Mouse (Mus musculus) spleen, postnatal 36 days (tissue): ENCODE results near the gene Kif5a.
"Not testable (repeated sequence)": the region's sequence is repeated elsewhere in the genome, so short reads cannot be mapped to it uniquely, and the experiment has no call there.

Experiments
- DNase-seq, 2 experiments: peaks; one replicate each; pipeline ENCODE4 v3.0.0; 2022; ENCODE audit warnings: low spot score in 2 of 2, mixed read lengths in 1 of 2

Kif5a gene

DNA sequence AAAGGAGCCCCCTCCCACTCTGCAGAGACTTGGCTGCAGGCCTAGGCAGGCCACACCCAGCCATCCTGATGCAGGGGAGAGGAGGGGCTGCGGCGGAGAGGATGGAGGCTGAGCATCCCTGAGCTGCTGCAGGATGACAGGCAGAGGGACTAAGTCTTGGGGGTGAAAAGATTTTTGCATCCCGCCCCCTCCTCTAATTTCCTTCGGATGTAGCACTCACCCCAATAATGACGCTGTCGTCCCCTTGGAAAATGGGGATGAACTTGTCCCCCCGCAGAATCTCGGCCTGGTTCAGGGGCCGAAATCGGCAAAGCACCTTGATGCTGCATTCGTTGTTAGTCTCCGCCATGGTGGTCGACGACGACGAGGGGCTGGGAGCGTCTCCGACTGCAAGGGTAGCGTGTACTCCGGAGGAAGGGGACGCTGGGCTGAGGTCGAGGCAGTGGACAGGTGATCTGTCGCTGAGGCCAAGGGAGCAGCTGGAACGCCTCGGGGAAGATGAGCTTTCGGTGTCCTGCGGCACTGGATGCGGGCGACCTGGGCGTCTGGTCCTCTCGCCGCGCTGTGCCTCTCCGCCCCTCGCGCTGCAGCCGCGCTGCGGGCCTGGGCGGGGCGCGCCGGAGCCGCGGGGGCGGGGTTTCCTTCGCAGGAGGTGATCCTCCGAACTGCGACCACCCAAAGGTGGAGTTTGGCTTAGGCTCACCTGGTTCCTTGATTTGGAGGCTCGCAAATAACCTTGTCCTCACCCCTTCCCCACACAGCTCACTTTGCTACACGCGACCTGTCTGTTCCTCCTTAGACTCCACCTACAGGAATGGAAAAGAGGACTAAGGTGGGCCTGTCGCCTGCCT, at the start of gene Kif5a:
Kif5a (minus strand) TSS at position 801 of the 851 bp plus-strand sequence.
- no peak for DNase-seq

DNA sequence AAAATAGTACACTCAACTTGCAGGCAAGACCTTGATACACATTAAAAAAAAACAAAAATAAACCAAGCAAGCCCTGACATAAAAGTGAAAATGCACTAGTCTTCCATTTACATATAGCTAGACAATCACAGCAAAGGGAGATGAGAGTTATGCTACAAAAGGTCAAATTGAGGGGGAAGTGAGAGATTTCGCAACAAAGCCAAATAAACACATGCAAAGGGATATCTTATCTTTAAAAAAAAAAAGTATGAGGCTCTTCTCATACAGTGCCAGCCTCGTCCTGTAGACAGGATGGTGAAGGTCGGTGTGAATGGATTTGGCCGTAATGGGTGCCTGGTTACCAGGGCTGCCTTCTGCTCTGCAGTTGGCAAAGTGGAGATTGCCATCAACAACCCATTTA, 49.7 kb upstream of the Kif5a start:
- DNase-seq: no peak

DNA sequence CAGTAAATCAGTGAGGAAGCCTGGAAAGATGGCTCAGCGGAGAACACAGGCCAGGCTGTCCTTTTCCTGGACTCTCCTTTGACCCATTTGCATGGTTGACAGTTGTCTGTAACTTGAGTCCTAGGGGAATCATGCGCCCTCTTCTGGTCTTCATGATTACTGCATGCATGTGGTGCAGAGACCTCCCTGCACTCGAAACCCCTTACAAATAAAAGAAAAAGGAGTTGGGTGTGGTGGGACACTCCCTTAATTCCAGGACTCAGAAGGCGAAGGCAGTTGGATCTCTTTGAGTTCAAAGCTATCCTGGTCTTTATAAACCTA, 49.2 kb upstream of the Kif5a start:
- DNase-seq: peak; percentile 77 to 82

DNA sequence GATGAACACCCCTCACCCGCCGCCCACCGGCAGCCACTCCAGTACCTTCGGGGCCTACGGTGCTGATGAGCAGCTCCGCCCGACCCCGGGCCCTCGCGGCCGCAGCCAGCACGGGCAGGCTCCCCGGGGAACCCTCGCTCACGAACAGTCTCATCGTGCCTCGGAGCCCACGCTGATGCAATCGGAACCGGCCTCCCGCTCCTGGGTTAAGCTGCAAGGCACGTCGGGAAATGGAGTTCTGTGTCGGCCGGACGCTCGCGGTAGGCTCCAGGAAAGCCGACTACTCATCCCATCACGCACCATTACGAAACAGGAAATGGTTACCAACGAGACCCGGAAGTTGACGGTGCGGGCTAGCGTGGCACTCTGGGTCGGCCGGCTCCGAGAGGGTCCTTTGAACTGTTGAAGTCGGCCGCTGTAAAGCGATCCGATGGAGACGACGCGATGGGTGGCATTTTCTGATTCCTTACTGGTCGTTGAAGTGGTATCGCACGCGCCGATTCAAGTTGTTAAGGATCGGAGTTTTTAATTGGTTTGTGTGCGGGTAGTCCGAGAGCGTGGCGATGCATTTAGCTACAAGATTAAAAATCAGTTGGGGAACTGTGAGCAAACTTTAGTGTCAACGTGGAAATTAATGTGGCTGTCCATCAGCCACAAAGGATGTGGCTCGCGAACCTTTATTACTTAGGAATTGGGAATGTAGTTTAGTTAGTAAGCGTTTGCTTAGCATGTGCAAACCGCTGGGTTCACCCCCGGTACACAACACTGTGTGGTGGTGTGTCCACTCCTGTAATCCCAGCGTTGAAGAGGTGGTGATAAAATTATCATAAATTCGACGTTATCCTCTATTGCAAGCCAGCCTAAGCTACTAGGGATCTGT, 48.6 kb upstream of the Kif5a start, which contains the start of gene Mars:
Mars (minus strand) TSS at position 311 of the 880 bp plus-strand sequence.
- DNase-seq: peak; percentile 96 to 97

DNA sequence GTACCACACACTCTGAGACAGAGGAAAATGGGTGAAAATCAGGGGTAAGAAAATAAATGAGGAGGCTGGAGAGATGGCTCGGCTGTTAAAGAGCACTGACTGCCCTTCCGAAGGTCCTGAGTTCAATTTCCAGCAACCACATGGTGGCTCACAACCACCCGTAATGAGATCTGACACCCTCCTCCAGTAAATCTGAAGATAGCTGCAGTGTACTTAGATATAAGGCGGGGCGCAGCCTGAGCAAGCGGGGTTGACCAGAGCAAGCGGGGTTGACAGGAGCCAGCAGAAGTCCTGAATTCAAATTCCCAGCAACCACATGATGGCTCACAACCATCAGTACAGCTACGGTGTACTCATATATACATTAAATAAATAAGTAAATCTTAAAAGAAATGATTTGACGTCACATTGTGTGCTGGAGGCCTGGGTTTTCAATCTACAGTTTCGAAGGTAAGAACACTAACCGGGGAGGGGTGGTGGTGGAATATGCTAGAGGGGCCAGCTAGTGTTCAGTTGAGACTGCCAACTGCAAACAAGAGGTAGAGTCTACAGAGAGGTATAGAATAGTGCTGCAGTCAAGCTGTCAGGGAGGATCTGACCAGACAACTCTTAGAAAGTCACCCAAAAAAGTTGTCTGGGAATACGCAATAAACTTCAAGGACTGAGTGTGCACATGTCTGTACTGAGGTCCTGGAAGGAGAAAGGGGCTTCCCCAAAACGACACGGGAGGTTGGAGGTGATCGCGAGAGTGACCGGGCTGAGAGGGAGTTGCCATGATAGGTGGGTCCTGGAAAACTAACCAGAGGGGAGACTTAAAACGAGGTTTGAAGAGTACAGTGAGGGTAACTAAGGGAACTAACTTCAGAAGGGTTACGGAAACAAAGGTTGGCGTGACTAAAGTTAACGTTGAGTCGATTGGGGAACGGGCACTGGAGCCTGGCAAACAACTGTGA, 47.7 kb upstream of the Kif5a start:
- DNase-seq: no peak

DNA sequence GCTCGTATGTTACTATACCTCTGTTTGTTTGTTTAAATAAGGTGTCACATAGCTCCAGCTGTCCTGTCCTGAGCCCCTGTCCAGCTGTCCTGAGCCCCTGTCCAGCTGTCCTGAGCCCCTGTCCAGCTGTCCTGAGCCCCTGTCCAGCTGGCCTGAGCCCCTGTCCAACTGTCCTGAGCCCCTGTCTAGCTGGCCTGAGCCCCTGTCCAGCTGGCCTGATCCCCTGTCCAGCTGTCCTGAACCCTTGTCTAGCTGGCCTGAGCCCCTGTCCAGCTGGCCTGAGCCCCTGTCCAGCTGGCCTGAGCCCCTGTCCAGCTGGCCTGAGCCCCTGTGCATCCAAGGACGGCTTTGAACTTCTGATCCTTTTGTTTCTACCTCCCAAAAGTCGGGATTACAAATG, 46.0 kb upstream of the Kif5a start:
- not testable (repeated sequence) for DNase-seq

DNA sequence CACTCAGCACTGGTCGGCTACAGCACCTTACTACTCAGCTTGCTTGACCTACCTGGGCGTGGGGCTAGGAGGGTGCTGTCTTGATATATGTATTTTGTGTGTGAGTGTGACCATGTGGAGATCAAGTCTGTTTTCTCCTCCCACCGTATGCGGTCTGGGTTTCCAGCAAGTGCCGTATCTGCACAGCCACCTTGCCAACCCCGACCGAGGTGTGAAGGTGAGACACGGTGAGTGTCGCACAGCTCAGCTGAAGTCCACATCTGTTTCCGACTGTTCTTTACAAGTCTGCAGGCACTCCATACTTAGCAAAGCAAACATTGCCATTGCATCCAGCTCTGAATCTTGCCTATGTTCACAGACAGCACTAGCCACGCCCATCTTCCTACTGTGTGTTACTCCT, 40.0 kb upstream of the Kif5a start:
- no peak for DNase-seq

DNA sequence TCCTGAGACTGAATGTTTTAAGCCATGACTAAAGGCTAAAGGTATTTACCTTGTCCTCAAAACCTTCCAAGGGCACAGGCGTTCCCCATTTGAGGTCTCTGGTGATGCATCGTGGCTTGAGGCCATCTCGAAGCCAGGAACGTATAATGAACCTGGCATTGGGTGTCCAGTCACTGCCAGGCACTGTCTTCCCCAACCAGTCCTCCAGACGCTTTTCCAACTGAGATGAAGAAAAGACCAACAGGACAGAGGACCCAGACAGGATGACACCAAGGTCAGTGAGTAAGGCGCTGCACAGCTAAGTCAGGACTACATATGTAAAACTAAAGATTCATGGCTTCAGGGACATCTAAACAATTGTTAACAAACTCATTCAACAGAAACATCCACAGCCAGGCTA, 37.2 kb upstream of the Kif5a start:
- no peak for DNase-seq

DNA sequence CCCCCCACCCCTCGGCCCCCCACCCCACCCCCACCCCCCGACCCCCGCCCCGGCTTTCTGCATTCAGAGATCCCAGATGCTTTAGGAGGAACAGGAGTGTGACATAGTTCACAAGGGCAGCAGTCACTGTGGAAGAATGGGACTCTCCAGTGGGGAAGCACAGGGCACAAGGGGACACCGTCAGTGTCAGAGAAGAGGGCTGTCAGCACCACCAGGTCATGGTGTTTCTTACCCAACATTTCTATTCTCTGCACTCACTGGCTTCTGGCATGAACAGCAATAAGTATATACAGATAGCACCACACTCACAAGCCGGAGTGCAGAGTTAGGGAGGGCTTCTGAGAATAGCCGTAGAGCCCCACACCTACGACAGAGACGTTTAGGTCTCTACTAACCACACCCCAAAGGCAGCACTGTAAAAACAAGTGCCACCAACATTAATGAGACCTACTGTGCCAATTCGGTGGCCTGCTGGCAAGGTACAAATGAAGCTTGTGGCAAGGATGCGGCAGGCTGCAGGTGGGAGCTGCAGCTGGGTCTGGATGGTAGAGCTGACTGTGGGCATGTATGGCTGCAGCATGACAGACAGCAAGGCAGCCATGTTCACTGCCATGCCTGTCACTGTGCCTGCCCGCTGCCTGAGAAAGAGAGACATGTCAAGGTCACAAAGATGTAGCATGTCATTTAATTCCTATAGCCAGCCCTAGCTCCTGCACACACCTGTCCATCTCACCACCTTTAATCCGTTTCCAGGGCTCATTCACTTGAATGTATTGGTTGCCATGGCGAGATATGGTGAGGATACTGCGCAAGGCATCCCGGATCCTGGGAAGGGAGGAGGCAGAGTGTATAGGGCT, 34.1 kb upstream of the Kif5a start:
- no peak for DNase-seq

DNA sequence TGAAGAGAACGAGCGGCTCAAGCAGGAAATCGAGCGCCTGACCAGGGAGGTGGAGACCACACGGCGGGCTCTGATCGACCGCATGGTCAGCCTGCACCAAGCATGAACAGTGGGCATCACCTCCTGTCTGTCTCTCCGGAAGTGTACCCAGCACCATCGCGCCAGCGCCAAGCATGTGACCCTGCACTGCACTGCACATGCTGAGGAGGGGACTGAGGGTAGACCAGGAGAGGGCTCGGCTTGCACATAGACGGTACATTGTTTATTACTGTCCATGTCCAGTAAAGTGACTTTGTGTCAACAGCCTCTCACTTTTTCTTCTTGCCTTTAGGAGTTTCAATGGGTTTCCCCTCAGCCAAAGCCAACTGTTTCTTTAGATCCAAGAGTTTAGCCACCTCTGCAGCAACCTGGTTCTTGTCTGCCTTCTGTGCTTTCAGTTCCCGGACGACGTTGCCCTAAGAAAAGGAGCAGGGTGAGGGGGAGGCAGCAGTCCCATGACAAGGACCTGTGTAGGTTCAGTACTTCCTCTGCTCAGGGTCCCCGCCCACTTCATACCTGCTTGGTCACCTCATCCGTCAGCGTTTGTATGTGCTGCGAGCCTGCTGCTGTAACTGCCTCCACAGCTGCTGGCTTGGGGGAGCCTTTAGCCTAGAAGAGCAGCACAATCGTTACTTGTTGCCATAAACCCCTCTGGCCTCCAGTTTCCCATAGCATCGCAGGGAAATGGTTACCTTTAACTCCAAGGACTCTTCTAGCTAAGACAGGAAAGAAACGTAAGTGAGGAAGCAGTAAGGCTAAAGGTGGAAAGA, 33.0 kb upstream of the Kif5a start:
- DNase-seq: no peak

DNA sequence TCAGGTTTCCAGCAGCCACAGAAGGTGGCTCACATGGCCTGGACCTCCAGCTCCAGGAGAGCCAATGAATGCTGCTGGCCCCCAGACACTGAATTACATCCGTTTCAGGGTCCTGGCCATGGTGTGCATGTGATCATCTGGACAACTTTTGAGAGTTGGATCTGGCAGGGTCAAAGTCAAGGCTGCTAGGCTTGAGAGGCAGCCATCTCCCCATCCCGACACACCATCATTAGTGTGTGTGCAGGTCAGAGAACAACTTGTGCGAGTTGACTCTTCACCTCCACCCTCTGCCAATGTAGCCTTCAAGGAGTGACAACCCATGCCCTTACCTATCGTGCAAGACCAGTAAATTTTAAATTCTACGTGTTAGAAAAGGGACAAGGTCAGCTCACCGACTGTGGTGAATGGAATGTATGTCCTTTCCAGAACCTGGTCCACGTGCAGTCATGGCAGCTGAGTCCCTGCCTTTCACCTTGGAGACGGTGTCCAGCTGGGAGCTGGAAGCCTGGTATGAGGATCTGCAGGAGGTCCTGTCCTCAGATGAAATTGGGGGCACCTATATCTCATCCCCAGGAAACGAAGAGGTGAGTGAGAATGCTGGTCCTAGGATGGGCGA, 31.9 kb upstream of the Kif5a start:
- DNase-seq: no peak

DNA sequence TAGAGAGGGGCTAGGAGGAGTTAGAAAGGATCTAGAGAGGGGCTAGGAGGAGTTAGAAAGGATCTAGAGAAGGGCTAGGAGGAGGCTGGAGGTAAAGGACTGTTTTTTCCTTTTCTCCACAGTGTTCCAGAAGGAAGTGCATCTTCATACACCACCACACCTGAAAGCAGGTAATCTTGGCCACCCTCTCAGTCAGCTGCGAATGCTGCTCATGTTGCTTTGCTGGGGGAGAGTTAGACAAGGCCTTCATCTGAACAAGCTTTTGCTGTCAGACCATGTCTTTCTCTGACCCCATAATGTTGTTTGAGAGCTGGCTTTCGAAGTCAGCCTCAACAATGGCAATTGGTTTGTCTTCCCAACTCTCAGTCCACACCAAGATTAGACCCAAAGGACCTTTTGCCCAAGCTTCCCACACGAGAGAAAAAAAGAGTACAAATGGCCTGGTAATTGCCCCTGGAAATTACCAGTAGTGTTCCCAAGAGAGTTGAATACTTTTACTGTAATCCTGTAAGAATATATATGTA, 30.5 kb upstream of the Kif5a start:
- DNase-seq: no peak

DNA sequence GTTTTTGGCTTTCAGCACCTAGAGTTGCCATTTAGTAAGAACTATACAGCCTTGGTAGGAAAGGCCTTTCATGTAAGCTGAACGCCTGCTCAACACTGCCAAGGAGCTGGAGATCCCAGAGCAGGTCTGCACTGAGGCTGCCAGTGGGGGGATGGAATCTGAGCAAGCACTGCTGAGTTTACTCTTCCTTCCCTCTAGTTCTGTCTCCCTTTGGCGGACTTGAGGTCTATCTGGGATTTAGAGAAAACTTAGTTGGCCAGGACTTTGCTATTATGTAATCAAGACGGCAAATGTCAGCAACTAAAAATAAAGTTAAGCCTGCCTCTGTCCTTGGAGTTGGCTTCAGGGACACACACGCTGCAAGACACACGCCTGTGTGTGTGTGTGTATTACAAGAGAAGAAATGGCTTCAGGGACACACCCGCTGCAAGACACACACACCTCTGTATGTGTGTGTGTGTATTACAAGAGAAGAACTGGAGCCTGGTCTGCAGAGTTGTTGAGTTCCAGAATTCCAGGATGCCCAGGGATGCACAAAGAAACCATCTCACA, 29.9 kb upstream of the Kif5a start:
- DNase-seq: no peak

DNA sequence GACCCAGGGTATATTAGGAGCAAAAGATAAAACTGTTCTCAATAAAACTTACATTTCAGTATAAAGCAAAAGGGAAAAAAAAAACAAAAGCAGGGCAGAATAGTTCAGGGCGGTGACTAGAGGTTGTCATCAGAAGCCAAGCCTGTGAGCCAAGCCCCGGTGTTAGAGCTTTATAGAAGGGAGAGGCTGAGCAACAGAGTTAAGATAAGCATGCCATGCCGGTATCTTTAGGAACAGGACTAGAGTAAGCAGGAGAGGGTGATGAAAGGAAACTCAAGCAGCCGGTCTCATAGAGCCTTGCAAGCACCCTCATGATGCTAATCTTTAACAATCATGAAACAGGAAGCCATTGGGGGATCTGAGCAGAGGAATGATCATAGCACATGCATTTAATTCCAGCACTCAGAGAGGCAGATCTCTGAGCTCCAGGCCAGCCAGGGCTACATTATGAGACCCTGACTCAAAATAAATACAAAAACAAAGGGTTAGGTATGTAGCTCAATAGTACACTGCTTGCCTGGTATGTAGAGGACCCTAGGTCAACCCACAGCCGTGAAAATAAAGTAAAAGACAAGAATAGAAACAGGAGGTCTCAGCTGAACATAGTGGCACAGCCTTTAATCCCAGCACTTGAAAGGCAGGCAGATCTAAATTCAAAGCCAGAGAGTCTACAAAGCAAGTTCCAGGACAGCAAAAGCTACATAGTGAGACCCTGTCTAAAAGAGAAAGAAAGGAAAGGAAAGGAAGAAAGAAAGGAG, 28.9 kb upstream of the Kif5a start:
- DNase-seq: peak in 1 of 2 experiments; percentile 61

DNA sequence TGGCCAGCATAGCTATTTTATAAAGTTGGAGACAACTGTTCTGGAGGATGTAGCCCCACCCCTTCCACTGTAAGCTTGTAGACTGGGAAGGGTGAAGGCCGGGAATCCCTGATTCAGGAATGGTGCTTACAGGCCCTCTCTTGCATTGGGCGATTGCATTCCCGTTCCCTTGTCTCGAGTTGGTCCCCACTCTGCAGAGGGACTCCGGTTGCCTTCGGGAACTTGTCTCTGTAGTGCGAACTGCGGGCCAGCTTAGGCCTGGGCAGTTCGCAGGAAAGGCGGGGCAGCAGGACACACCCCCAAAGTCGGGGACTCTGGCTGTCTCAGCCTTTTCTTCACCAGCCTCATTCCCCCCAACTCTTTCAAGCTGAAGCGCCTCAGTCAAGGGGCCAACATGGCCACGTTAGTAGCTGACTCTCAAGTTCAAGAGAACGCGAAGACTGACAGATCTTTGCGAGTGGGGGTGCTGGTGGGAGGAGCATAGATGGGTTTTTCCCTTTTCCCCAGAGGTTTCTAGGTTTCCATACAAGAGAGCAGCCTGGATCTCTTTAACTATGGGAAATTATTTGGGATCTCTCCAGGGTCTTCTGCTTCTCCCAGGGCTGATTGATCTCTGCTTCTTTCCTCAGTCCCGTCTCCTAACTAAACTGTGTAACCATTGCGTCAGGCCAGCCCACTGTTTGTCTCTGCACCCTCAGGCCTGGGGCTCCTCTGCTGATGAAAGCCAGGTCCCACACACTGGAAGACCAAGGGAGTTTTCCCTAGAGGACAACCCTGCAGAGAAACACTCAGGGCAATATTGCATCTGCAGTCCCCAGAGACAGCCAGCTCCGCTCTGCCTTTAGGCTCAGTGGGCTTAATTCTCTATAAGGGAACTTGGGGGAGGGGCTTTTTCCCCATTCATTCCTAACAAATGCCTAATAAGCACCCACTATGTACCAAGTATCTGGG, 28.1 kb upstream of the Kif5a start:
- peak; percentile 48 to 66 for DNase-seq

DNA sequence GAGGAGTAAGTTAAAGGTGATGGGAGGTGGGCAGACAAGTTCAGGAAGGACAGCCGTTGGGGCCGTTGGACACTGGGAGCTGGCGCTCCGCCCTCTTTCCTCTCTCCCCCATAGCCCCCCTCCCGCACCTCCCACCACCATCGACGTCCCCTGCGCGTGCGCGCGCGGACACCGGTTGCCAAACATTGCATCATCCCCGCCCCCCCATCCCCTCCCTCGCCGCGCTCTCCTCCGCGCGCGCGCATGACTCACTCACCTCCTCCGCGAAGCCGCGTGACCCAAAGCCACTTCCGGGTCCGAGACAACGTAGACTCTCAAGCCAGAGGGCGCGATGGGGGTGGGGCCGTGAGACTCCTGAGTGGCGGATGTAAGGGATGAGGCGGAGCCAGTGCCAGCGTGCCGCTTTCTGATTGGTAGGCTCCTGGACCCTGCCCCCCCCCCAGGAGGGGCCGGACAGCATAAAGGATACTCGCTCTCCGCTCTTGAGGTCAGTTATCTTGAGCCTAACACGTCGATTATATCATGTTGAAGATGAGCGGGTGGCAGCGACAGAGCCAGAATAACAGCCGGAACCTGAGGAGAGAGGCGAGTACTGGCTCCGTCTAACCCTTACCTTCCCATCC, 27.3 kb upstream of the Kif5a start:
- DNase-seq: peak; percentile 100
